16 mouse cellular contexts compared by ENCODE assay signal in genomic region chr1:135367595-135367994, GRCm38 (mm10). TPM values are rescaled to one million over a fixed set of nuclear protein-coding genes. Genes with fewer than 3 reads are reported as not detected.
DNase-seq lines count a peak whose midpoint lies in the region; ATAC-seq and TF ChIP-seq lines count a peak whose summit lies in the region.
"Had no signal": no experiment of that assay in that cellular context is flagged by ENCODE, and none has a peak within 500 bp of the region (broad histone marks: within the 10 kb centered on the region; RNA-seq: fewer than 3 reads in every experiment).

No protein-coding gene starts in this region.

- H3K27me3 ChIP-seq in hindbrain, postnatal 0 days (ENCODE audit: insufficient read depth, low read length): no peaks in the 10 kb centered on the region
- no peaks in the 10 kb centered on the region for H3K27me3 ChIP-seq in hindbrain, embryonic 16.5 days (replicated peaks; ENCODE audit: control insufficient read depth, insufficient read depth, low read length)
- H3K27me3 ChIP-seq in MEL (ENCODE audit: control insufficient read depth in 1 of 2, insufficient read depth in 2 of 2, low read length in 2 of 2): no peaks in the 10 kb centered on the region
- H3K27me3 ChIP-seq: intestine, embryonic 15.5 days; limb, embryonic 15.5 days; midbrain, embryonic 15.5 days; neural tube, embryonic 13.5 days had no signal

- 74% methylated on average over 8 of the region's 8 CpGs for WGBS in hindbrain, postnatal 0 days
- 77% methylated on average over 8 of the region's 8 CpGs for WGBS in hindbrain, embryonic 16.5 days
- 63% methylated on average over 8 of the region's 8 CpGs for WGBS in olfactory bulb, adult 2 months

- H3K4me1 ChIP-seq in hindbrain, postnatal 0 days (ENCODE audit: insufficient read depth, low read length): peaks cover 10% of the 10 kb centered on the region
- peaks cover 19% of the 10 kb centered on the region for H3K4me1 ChIP-seq in hindbrain, embryonic 16.5 days (ENCODE audit: control insufficient read depth, insufficient read depth, low read depth, low read length)
- H3K4me1 ChIP-seq in MEL (ENCODE audit: control insufficient read depth in 1 of 2, insufficient read depth in 2 of 2, low read length in 2 of 2): peaks cover 6 to 12% of the 10 kb centered on the region in 2 experiments
- H3K4me1 ChIP-seq in olfactory bulb, adult 2 months (ENCODE audit: control insufficient read depth, insufficient read depth, low read length): peaks cover 38% of the 10 kb centered on the region

- H3K36me3 ChIP-seq in hindbrain, postnatal 0 days (ENCODE audit: insufficient read depth, low read length): no peaks in the 10 kb centered on the region
- no peaks in the 10 kb centered on the region; the same call in 1 of the 2 replicates for H3K36me3 ChIP-seq in hindbrain, embryonic 16.5 days (ENCODE audit: control insufficient read depth, insufficient read depth, low read length)
- H3K36me3 ChIP-seq in MEL (ENCODE audit: control insufficient read depth in 1 of 2, insufficient read depth in 2 of 2, low read length in 2 of 2): no peaks in the 10 kb centered on the region
- H3K36me3 ChIP-seq: heart, embryonic 15.5 days; intestine, embryonic 15.5 days; limb, embryonic 15.5 days; midbrain, embryonic 15.5 days; neural tube, embryonic 13.5 days had no signal

- peak; percentile 38 for DNase-seq in cerebellum, adult 11-12 months
- DNase-seq in hindbrain, postnatal 0 days (ENCODE audit: low spot score): no peak
- peak; percentile 41 for DNase-seq in MEL (ENCODE audit: low read depth, low spot score)
- no peak for DNase-seq in urinary bladder, postnatal 10 days (ENCODE audit: low spot score)

- TF ChIP-seq POLR2A in MEL (IDR thresholded peaks at IDR 0.05; ENCODE audit: control insufficient read depth in 1 of 2, insufficient read depth in 1 of 2, low read depth in 1 of 2, low read length in 2 of 2, poor library complexity in 1 of 2): no peak
- no peak for TF ChIP-seq POLR2A in olfactory bulb, adult 2 months (IDR thresholded peaks at IDR 0.05; ENCODE audit: insufficient read depth, low read depth, low read length)

- no peaks in the 10 kb centered on the region for H3K9me3 ChIP-seq in hindbrain, postnatal 0 days (ENCODE audit: low read length)
- H3K9me3 ChIP-seq in hindbrain, embryonic 16.5 days (ENCODE audit: control insufficient read depth, low read length): no peaks in the 10 kb centered on the region
- H3K9me3 ChIP-seq in MEL (replicated peaks; ENCODE audit: insufficient read depth, low read length): no peaks in the 10 kb centered on the region
- H3K9me3 ChIP-seq: heart, embryonic 15.5 days; intestine, embryonic 15.5 days; limb, embryonic 15.5 days; megakaryocyte, embryonic 14.5 days; midbrain, embryonic 15.5 days; neural tube, embryonic 13.5 days had no signal

- TF ChIP-seq CTCF in hindbrain, postnatal 0 days (IDR thresholded peaks at IDR 0.05; ENCODE audit: low read depth): no peak
- no peak for TF ChIP-seq CTCF in MEL (IDR thresholded peaks at IDR 0.05 in 2 of 3, conservative IDR thresholded peaks at IDR 0.05 in 1 of 3; ENCODE audit: control insufficient read depth in 1 of 3, insufficient read depth in 1 of 3, low read depth in 2 of 3, low read length in 3 of 3, poor library complexity in 1 of 3, severe bottlenecking in 1 of 3)
- TF ChIP-seq CTCF in olfactory bulb, adult 2 months (IDR thresholded peaks at IDR 0.05; ENCODE audit: insufficient read depth, low read depth, low read length): no peak

- peak overlapping the region; percentile 92; the same call in 1 of the 2 replicates for H3K4me2 ChIP-seq in hindbrain, postnatal 0 days (ENCODE audit: low read depth, low read length)
- no peak overlapping the region for H3K4me2 ChIP-seq in hindbrain, embryonic 16.5 days (ENCODE audit: low read length)

- H3K9ac ChIP-seq in hindbrain, postnatal 0 days (replicated peaks; ENCODE audit: low read length): no peak overlapping the region; the same call in 1 of the 2 replicates
- H3K9ac ChIP-seq in hindbrain, embryonic 16.5 days (ENCODE audit: low read depth, low read length): no peak overlapping the region
- H3K9ac ChIP-seq in MEL (ENCODE audit: control insufficient read depth, low read depth, low read length, poor library complexity, severe bottlenecking): no peak overlapping the region; the same call in 1 of the 2 replicates
- H3K9ac ChIP-seq: liver, embryonic 14.5 days had no signal

- no peak for TF ChIP-seq RAD21 in MEL (IDR thresholded peaks at IDR 0.05; ENCODE audit: low read depth, low read length)

- ATAC-seq in cerebellum, adult (ENCODE audit: insufficient number of reproducible peaks, low FRiP score, low TSS enrichment): no peak
- no peak for ATAC-seq in hindbrain, postnatal 0 days
- ATAC-seq in hindbrain, embryonic 16.5 days: no peak
- ATAC-seq: activated CD4-positive, CD25-positive, alpha-beta regulatory T cell, adult 4 months had no signal

- no peak overlapping the region for H3K27ac ChIP-seq in hindbrain, postnatal 0 days
- H3K27ac ChIP-seq in hindbrain, embryonic 16.5 days (ENCODE audit: low read depth, low read length): no peak overlapping the region
- no peak overlapping the region for H3K27ac ChIP-seq in MEL (ENCODE audit: control insufficient read depth, low read depth, low read length)
- H3K27ac ChIP-seq in olfactory bulb, adult 2 months (ENCODE audit: insufficient read depth, low read depth, low read length): 0 out of 2 replicates have a peak overlapping the region, but pooled peaks have one; percentile 17
- H3K27ac ChIP-seq: heart, embryonic 15.5 days; hindbrain, embryonic 14.5 days; intestine, embryonic 15.5 days; limb, embryonic 15.5 days; liver, embryonic 14.5 days; neural tube, embryonic 13.5 days had no signal

- no peak for TF ChIP-seq EP300 in MEL (IDR thresholded peaks at IDR 0.05; ENCODE audit: low read depth in 1 of 2, low read length in 2 of 2)

- no peaks in the 10 kb centered on the region for H3K79me2 ChIP-seq in MEL (ENCODE audit: control insufficient read depth, insufficient read depth, low read length, poor library complexity)

- H3K4me3 ChIP-seq in hindbrain, postnatal 0 days (ENCODE audit: low read length): no peak overlapping the region
- no peak overlapping the region for H3K4me3 ChIP-seq in hindbrain, embryonic 16.5 days (ENCODE audit: low read length)
- H3K4me3 ChIP-seq in MEL (ENCODE audit: control insufficient read depth in 1 of 2, insufficient read depth in 1 of 2, low read depth in 2 of 2, low read length in 2 of 2): peak overlapping the region in 1 of 2 experiments; percentile 11; a peak in 1 of 4 replicates
- H3K4me3 ChIP-seq in olfactory bulb, adult 2 months (ENCODE audit: insufficient read depth, low read depth, low read length): no peak overlapping the region

TF ChIP-seq in MEL, 35 proteins besides CTCF, POLR2A, EP300 and RAD21:
- TF ChIP-seq BHLHE40 (IDR thresholded peaks at IDR 0.05; ENCODE audit: borderline replicate concordance, low read depth, low read length) (peak; percentile 30; the same call in 1 of the 2 replicates), ELF1 (IDR thresholded peaks at IDR 0.05; ENCODE audit: low read depth, low read length) (no peak), KAT2A (conservative IDR thresholded peaks at IDR 0.05; ENCODE audit: low read depth, low read length) (no peak)
TF ChIP-seq in MEL: peak in this region for 1.

RNA-seq across cellular contexts. Expression of gene Shisa4, which starts 7.4 kb away (rescaled TPM):
- 158 and 165 TPM in 2 replicates for total RNA-seq in hindbrain, postnatal 0 days (2014; rRNA removed)
- polyA plus RNA-seq in hindbrain, postnatal 0 days (2015; fragmentation: Nextera tagmentation; extraction: Ambion mirVana): 160 and 161 TPM in 2 replicates
- 130 and 135 TPM in 2 replicates for polyA plus RNA-seq in hindbrain, embryonic 16.5 days (2015; fragmentation: Nextera tagmentation; extraction: Ambion mirVana)
- total RNA-seq in MEL (2012; rRNA removed): not detected in 2 replicates
- not detected for polyA plus RNA-seq in MEL (2012; ENCODE audit: insufficient read depth in 1 of 2, insufficient read length in 2 of 2, low read depth in 1 of 2, low replicate concordance in 2 of 2, missing spikeins in 1 of 2)
- polyA plus RNA-seq in olfactory bulb, adult 2 months (2012; ENCODE audit: insufficient read depth, insufficient read length, low replicate concordance, missing spikeins): not detected in 2 replicates
- polyA plus RNA-seq: activated CD4-positive, CD25-positive, alpha-beta regulatory T cell, adult 4 months had no signal

RNA-seq across cellular contexts. Expression of gene Lmod1, which starts 43.0 kb away (rescaled TPM):
- total RNA-seq in hindbrain, postnatal 0 days (2014; rRNA removed): 0.47 TPM in 1 of 2 replicates, not detected in the other
- polyA plus RNA-seq in hindbrain, postnatal 0 days (2015; fragmentation: Nextera tagmentation; extraction: Ambion mirVana): 0.24 and 0.38 TPM in 2 replicates
- polyA plus RNA-seq in hindbrain, embryonic 16.5 days (2015; fragmentation: Nextera tagmentation; extraction: Ambion mirVana): 0.28 and 0.46 TPM in 2 replicates
- total RNA-seq in MEL (2012; rRNA removed): not detected in 2 replicates
- polyA plus RNA-seq in MEL (2012; ENCODE audit: insufficient read depth in 1 of 2, insufficient read length in 2 of 2, low read depth in 1 of 2, low replicate concordance in 2 of 2, missing spikeins in 1 of 2): not detected
- not detected in 2 replicates for polyA plus RNA-seq in olfactory bulb, adult 2 months (2012; ENCODE audit: insufficient read depth, insufficient read length, low replicate concordance, missing spikeins)
- polyA plus RNA-seq: activated CD4-positive, CD25-positive, alpha-beta regulatory T cell, adult 4 months had no signal

RNA-seq across cellular contexts. Expression of gene Timm17a, which starts 54.0 kb away (rescaled TPM):
- 13.5 and 45.2 TPM in 2 replicates for total RNA-seq in hindbrain, postnatal 0 days (2014; rRNA removed)
- polyA plus RNA-seq in hindbrain, postnatal 0 days (2015; fragmentation: Nextera tagmentation; extraction: Ambion mirVana): 201 and 205 TPM in 2 replicates
- polyA plus RNA-seq in hindbrain, embryonic 16.5 days (2015; fragmentation: Nextera tagmentation; extraction: Ambion mirVana): 166 and 193 TPM in 2 replicates
- total RNA-seq in MEL (2012; rRNA removed): 177 and 182 TPM in 2 replicates
- 100 to 1,000 TPM in 1 of 2 experiments, not detected in 1; 315 TPM for polyA plus RNA-seq in MEL (2012; ENCODE audit: insufficient read depth in 1 of 2, insufficient read length in 2 of 2, low read depth in 1 of 2, low replicate concordance in 2 of 2, missing spikeins in 1 of 2)
- polyA plus RNA-seq in olfactory bulb, adult 2 months (2012; ENCODE audit: insufficient read depth, insufficient read length, low replicate concordance, missing spikeins): not detected in 2 replicates

Comparison
In these comparisons a context has a peak if more than half of its experiments do, and no peak if none do; other contexts are left out.
1. DNase-seq: peak in cerebellum, adult 11-12 months (single experiment) and MEL (single experiment); none in hindbrain, postnatal 0 days (single experiment) and urinary bladder, postnatal 10 days (single experiment).
2. RNA of gene Shisa4, which starts 7.4 kb away (polyA plus RNA-seq): 160 to 161 TPM in hindbrain, postnatal 0 days and 130 to 135 TPM in hindbrain, embryonic 16.5 days; not detected in MEL and not detected in olfactory bulb, adult 2 months; every median in the first group is over 100 times any median in the second.